Mouse (Mus musculus) limb, embryonic 11.5 days (tissue): ENCODE measurements at regions not wholly inside any gene's neighbourhood (a gene's known extent, or its start where the extent isn't known, plus 50 kb on each side); places are given as distances from the start of the nearest gene placed in this dataset.

Experiments used
- ATAC-seq: fragments of 200-750 bp; cut with Nextera tagmentation; 2 replicates; pipeline ENCODE4 v1.8.0; 2017; ENCODE audit warnings: low read depth; ENCODE audit not compliant: insufficient number of reproducible peaks, low FRiP score, low TSS enrichment
- DNase-seq: peaks from one replicate; pipeline ENCODE4 v3.0.0-alpha.2; 2015; ENCODE audit warnings: low spot score
- H3K27ac ChIP-seq: fragments of 300-500 bp; sonication (generic); replicated peaks from 2 replicates; pipeline ENCODE4 v1.5.1; 2014; ENCODE audit warnings: low read depth, mild to moderate bottlenecking, low read length
- H3K27me3 ChIP-seq: fragments of 300-500 bp; sonication (generic); 2 replicates; pipeline ENCODE4 v1.6.1; 2014; ENCODE audit warnings: mild to moderate bottlenecking, low read length, mixed read lengths; ENCODE audit not compliant: control insufficient read depth, insufficient read depth
- H3K36me3 ChIP-seq: fragments of 300-500 bp; sonication (generic); 2 replicates; pipeline ENCODE4 v1.6.1; 2014; ENCODE audit warnings: mild to moderate bottlenecking, low read length, moderate library complexity, mixed read lengths; ENCODE audit not compliant: control insufficient read depth, insufficient read depth
- H3K4me1 ChIP-seq: fragments of 300-500 bp; sonication (generic); 2 replicates; pipeline ENCODE4 v1.6.1; 2014; ENCODE audit warnings: low read length, mixed read lengths; ENCODE audit not compliant: control insufficient read depth, insufficient read depth
- H3K4me2 ChIP-seq: fragments of 300-500 bp; sonication (generic); 2 replicates; pipeline ENCODE4 v1.6.1; 2014; ENCODE audit warnings: low read depth, mild to moderate bottlenecking, moderate library complexity; ENCODE audit not compliant: severe bottlenecking
- H3K4me3 ChIP-seq: fragments of 300-500 bp; sonication (generic); 2 replicates; pipeline ENCODE4 v1.5.1; 2014; ENCODE audit warnings: low read depth, low read length
- H3K9ac ChIP-seq: fragments of 300-500 bp; sonication (generic); 2 replicates; pipeline ENCODE4 v1.6.1; 2014; ENCODE audit warnings: mild to moderate bottlenecking, low read length
- H3K9me3 ChIP-seq: fragments of 300-500 bp; sonication (generic); 2 replicates; pipeline ENCODE4 v1.6.1; 2016; ENCODE audit warnings: low read length; ENCODE audit not compliant: control insufficient read depth
- WGBS: fragments of 180-500 bp; shearing (Covaris S2); extraction: QIAGEN DNeasy Blood & Tissue Kit; methylation state at CpG from one replicate; pipeline ENCODE4 v1.1.7; 2014; 5-methylcytosine and 5-hydroxymethylcytosine counted together

DNA sequence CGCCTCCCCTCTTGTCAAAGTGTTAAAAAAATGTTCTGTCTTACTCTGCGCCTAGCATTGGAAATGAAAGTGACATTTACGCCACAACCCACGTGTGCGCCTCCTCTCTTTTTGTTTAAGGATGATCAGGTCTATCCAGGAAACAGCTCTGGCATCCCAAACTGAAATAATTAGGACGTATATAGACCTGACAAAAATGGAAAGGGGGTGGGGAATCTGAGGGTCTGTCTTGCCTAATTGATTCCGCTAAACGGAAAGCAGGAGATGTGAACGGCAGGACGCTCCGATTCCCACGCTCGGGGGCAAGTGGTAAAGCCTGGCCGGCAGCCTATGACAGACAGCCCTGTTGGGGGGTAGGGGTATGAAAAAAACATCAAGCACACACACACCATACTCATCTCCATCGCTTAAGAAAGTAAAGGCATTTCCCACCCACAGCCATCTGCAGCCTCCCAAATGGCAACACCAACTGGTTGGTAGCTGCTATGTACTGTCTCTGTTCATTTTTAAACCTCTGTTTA is 235.8 kb downstream of the Mef2c start:
- Histone ChIP-seq H3K4me1 (no peaks in the 10 kb centered on the region), H3K27ac (no peak overlapping the region), H3K9ac (no peak overlapping the region), H3K9me3 (no peaks in the 10 kb centered on the region), H3K4me3 (no peak overlapping the region), H3K4me2 (no peak overlapping the region), H3K36me3 (no peaks in the 10 kb centered on the region), H3K27me3 (peaks cover 30% of the 10 kb centered on the region)
- no peak for ATAC-seq
- 2% methylated on average over 15 of the region's 15 CpGs for WGBS
- DNase-seq = no peak

DNA sequence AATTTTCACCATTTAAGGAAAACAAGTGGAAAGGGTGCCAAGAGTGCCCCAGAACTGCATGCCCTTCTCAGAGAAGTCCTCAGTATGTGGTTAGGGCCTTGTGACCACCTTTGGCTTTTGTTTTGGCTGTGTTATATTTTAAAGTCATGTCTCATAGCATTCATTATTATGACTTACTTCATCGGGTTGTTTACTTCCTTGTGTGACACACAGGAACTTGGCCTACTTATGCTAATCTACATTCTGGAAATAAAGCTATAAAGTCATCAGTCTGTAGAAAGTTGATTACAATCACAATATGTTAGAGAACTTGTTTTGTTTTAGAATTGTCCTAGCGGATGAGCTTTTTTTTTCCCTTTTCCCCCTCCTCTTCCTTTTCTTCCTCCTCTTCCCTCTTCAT is 236.3 kb downstream of the Mef2c start:
- no peaks in the 10 kb centered on the region for H3K36me3 ChIP-seq
- peaks cover 30% of the 10 kb centered on the region for H3K27me3 ChIP-seq
- no peaks in the 10 kb centered on the region for H3K9me3 ChIP-seq
- no peak overlapping the region for H3K4me2 ChIP-seq
- no peak overlapping the region for H3K9ac ChIP-seq
- H3K27ac ChIP-seq = no peak overlapping the region
- ATAC-seq (no peak), DNase-seq (no peak)
- H3K4me3 ChIP-seq = no peak overlapping the region
- 26% methylated on average over 2 of the region's 2 CpGs for WGBS
- H3K4me1 ChIP-seq = no peaks in the 10 kb centered on the region

DNA sequence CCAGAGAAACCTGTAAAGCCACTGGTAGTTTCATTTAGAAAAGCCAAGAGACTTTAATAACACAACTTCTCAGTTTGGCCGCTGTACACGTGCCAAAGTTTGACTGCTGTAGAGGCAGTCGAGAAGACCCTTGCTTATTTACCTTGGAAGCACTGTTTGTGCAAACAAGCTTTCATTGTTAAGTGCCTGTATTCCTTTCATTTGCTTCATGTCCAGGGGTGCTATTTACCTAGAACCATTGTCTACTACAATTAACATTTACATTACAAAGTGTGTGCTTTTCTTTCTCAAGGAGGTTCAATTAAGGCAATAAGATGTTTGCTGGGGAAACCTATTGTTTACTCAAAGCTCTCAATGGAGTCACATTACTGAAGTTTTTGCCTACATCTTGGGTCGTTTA is 236.9 kb downstream of the Mef2c start:
- Histone ChIP-seq H3K27me3 (peaks cover 27% of the 10 kb centered on the region), H3K4me3 (no peak overlapping the region), H3K4me1 (no peaks in the 10 kb centered on the region), H3K4me2 (no peak overlapping the region), H3K9me3 (no peaks in the 10 kb centered on the region), H3K36me3 (no peaks in the 10 kb centered on the region), H3K9ac (no peak overlapping the region), H3K27ac (no peak overlapping the region)
- 23% methylated on average over 4 of the region's 4 CpGs for WGBS
- DNase-seq (no peak), ATAC-seq (no peak)

DNA sequence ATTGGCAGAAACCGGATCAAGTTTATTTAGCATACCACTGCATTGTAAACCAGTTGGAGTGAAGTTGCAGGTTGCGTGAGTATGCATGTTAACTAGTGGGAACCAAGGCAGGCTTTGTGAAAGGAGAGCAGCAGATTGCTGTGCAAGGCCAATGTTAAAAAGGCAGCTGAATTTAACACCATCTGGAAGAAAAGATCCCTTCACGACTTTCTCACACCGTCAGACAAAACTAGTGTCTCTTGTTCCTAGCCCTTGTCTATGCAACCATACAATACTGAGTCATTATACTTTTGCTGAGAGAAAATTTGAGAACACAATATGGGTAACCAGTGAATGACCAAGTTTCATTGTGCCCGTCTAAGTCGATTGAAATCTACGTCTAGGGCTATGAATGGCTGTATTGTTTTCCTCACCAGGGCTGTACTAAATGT is 237.8 kb downstream of the Mef2c start:
- DNase-seq (no peak), ATAC-seq (no peak)
- peaks cover 26% of the 10 kb centered on the region for H3K27me3 ChIP-seq
- no peak overlapping the region for H3K4me2 ChIP-seq
- no peaks in the 10 kb centered on the region for H3K36me3 ChIP-seq
- WGBS = 48% methylated on average over 7 of the region's 7 CpGs
- H3K4me3 ChIP-seq = no peak overlapping the region
- H3K4me1 ChIP-seq = no peaks in the 10 kb centered on the region
- H3K9ac ChIP-seq = no peak overlapping the region
- H3K9me3 ChIP-seq = no peaks in the 10 kb centered on the region
- no peak overlapping the region for H3K27ac ChIP-seq

DNA sequence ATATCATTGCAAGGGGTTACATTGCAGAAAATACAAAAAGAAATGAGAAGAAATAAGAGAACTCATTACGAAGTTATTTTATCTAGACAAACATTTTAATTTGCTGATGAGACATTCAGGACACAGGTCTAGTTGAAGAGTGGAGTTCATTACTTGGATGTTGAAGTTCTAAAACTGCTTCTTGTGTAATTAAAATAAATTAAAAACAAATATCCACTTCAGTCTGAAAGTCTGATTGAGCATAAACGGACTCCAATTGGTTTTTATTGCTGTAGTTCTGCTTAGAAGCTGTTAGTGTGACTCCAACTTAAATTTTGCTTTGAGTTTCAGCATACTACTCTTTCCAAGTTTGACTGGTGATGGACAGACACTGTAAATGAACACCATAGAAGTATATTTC is 238.3 kb downstream of the Mef2c start:
- no peak overlapping the region for H3K4me2 ChIP-seq

DNA sequence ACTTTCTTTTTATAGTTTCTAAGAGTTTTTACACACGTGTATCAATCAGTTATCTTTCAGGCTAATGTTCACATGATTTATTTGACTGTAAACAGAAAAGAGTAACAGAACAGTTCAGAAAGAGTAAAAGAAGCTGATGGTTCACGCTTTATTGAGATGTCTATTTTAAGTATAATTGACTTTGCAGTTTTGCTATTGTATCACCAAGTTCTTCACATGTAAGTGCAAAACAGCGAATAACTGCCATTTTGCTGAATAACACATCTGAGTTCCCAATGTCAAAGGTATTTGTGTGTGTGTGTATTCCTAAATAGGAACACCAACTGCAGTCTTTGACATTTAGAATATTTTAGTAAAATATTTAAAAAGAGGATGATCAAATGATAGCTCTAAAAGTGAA is 238.7 kb downstream of the Mef2c start:
- Histone ChIP-seq H3K4me1 (no peaks in the 10 kb centered on the region), H3K9me3 (no peaks in the 10 kb centered on the region), H3K36me3 (no peaks in the 10 kb centered on the region), H3K27ac (no peak overlapping the region), H3K27me3 (peaks cover 19% of the 10 kb centered on the region), H3K4me2 (no peak overlapping the region), H3K4me3 (no peak overlapping the region), H3K9ac (no peak overlapping the region)
- WGBS = 71% methylated on average over 3 of the region's 3 CpGs
- no peak for ATAC-seq
- no peak for DNase-seq

More for the DNA sequence above, 238.3 kb downstream of the Mef2c start:
- Histone ChIP-seq H3K9ac (no peak overlapping the region), H3K36me3 (no peaks in the 10 kb centered on the region), H3K27me3 (peaks cover 23% of the 10 kb centered on the region), H3K27ac (no peak overlapping the region), H3K4me3 (no peak overlapping the region), H3K9me3 (no peaks in the 10 kb centered on the region), H3K4me1 (no peaks in the 10 kb centered on the region)
- ATAC-seq (no peak), DNase-seq (no peak)
- WGBS = 61% methylated on average over 2 of the region's 2 CpGs

DNA sequence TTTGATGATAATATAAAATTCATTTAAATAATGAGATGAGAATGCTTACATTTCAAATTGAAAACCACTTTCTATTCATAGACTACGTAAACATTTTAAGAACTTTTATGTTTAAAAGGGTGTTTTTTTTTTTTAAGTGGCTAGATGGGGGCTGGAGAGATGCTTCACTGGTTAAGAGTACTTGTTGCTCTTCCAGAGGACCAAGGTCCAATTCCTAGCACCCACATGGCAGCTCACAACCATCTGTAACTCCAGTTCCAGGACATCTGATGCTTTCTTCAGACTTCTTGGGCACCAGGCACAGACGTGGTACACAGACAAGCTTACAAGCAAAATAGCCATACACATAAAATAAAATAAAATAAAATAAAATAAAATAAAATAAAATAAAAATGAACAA is 239.5 kb downstream of the Mef2c start:
- no peaks in the 10 kb centered on the region for H3K4me1 ChIP-seq
- H3K9me3 ChIP-seq = no peaks in the 10 kb centered on the region
- H3K4me3 ChIP-seq = no peak overlapping the region
- ATAC-seq (no peak), DNase-seq (no peak)
- H3K36me3 ChIP-seq = no peaks in the 10 kb centered on the region
- no peak overlapping the region for H3K27ac ChIP-seq
- H3K4me2 ChIP-seq = no peak overlapping the region
- H3K27me3 ChIP-seq = peaks cover 12% of the 10 kb centered on the region
- WGBS = 88% methylated on average over 2 of the region's 2 CpGs
- H3K9ac ChIP-seq = no peak overlapping the region

DNA sequence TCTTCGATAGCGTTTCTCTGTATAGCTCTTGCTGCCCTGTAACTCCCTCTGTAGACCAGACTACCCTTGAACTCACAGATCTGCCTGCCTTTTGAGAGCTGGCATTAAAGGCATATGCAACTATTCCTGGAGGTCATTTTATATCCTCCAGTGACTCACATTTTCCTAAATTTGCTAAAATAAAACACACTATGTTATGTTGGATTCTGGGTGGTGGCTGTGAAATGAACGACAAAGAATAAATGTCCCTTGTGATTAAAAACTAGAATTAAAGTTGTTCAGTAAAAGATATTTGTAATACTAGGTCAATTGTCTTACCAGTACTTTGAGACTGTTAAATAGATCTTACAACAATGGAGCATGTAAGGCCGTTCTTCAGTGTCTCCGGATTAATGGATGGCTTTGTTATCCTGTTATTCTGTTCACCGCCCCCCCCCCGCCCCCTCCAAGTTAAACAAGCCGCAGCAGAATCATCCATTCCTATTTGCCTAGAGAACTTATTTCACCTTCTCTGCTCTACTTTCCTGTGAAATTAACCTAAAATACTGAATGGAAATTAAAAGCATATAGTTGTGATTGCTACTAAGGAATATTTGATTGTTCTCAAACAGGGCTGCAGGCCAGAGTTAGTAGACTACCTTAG is 240.4 kb downstream of the Mef2c start:
- H3K4me1 ChIP-seq = no peaks in the 10 kb centered on the region
- no peaks in the 10 kb centered on the region for H3K36me3 ChIP-seq
- ATAC-seq = no peak
- H3K4me2 ChIP-seq = no peak overlapping the region
- peaks cover 11% of the 10 kb centered on the region for H3K27me3 ChIP-seq
- no peak overlapping the region for H3K4me3 ChIP-seq
- DNase-seq = no peak
- no peaks in the 10 kb centered on the region for H3K9me3 ChIP-seq
- no peak overlapping the region for H3K9ac ChIP-seq
- H3K27ac ChIP-seq = no peak overlapping the region
- WGBS = 69% methylated on average over 8 of the region's 8 CpGs
